Mouse (Mus musculus) lung, embryonic 14.5 days (tissue): Measurements from ENCODE around the gene Pwp2. TPM values are rescaled to one million over a fixed set of nuclear protein-coding genes. Genes with fewer than 3 reads are reported as not detected.

ENCODE experiments used
- ATAC-seq: fragments of 200-750 bp; cut with Nextera tagmentation; 2 replicates; pipeline ENCODE4 v1.8.0; 2017; ENCODE audit warnings: mild to moderate bottlenecking, moderate TSS enrichment, moderate library complexity; ENCODE audit not compliant: insufficient read depth
- DNase-seq: peaks from one replicate; pipeline ENCODE4 v3.0.0-alpha.2; 2015
- H3K27ac ChIP-seq: fragments of 300-500 bp; sonication (generic); 2 replicates; pipeline ENCODE4 v1.5.1; 2014; ENCODE audit warnings: low read depth, mild to moderate bottlenecking, moderate library complexity
- H3K27me3 ChIP-seq: fragments of 300-500 bp; sonication (generic); 2 replicates; pipeline ENCODE4 v1.6.1; 2014; ENCODE audit warnings: low read length, control low read depth; ENCODE audit not compliant: insufficient read depth
- H3K36me3 ChIP-seq: fragments of 300-500 bp; sonication (generic); 2 replicates; pipeline ENCODE4 v1.6.1; 2014; ENCODE audit warnings: control low read depth; ENCODE audit not compliant: insufficient read depth
- H3K4me1 ChIP-seq: fragments of 300-500 bp; sonication (generic); 2 replicates; pipeline ENCODE4 v1.6.1; 2014; ENCODE audit warnings: antibody characterized with exemption, control low read depth; ENCODE audit not compliant: insufficient read depth
- H3K4me2 ChIP-seq: fragments of 300-500 bp; sonication (generic); 2 replicates; pipeline ENCODE4 v1.6.1; 2014; ENCODE audit warnings: mild to moderate bottlenecking
- H3K4me3 ChIP-seq: fragments of 300-500 bp; sonication (generic); 2 replicates; pipeline ENCODE4 v1.5.1; 2014; ENCODE audit warnings: low read depth, low read length
- H3K9ac ChIP-seq: fragments of 300-500 bp; sonication (generic); 2 replicates; pipeline ENCODE4 v1.6.1; 2014
- H3K9me3 ChIP-seq: fragments of 300-500 bp; sonication (generic); 2 replicates; pipeline ENCODE4 v1.6.1; 2016; ENCODE audit warnings: low read depth, low read length, control low read depth
- CTCF ChIP-seq: IDR thresholded peaks from 2 replicates; pipeline ENCODE4 v1.5.1; 2016; ENCODE audit warnings: antibody characterized with exemption, low read depth
- WGBS: fragments of 180-500 bp; shearing (Covaris S2); extraction: QIAGEN DNeasy Blood & Tissue Kit; methylation state at CpG from one replicate; pipeline ENCODE4 v1.1.7; 2014; 5-methylcytosine and 5-hydroxymethylcytosine counted together
- polyA plus RNA-seq: library from polyadenylated mRNA; unstranded; fragments of >200 nt; fragmentation: Nextera tagmentation; extraction: Ambion mirVana; gene quantifications from 2 replicates; pipeline ENCODE4 v1.2.1, GENCODE M21; 2014

The Pwp2 gene
- polyA plus RNA-seq, result 20.8 and 21.8 TPM in 2 replicates

DNA sequence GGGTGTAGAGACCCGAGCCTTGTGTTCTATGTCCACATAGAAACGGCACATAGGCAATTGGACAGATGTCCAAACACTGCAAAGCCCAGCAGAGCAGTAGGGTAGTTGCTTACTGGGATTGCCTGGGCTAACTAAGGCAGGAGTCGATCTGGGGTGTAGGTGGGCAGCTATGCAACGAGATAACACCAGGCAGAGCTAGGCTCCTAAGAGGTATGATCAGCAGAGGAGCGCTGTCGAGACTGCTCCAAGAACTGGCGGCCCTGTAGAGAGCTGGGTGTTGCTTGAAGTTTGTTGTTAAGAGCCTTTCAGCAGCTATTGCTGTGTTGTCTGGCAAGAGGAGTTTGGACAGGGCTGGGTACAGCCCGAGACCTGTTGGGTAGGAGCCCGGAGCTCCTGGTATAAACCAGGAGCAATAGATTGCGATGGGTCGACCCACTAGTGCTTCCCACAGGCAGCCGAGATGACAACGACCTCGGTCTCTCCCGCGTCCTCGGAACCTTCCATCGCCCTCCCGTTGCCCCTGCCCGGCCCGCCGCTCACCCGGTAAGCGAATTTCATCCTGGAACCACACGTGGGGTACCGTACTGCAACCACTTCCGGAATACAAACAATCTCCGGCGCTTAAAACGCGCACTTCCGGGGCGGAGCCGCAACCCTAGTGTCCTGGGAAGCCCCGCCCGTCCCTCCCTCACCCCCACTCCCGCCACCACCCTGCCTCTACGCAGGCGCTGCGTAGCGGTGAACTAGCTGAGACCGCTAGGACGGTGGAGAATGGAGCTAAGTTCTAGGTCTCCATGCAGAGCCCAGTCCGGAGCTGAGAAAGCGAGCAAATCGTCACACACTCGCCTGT, at the start of gene Pwp2:
TSS of gene Pwp2 (minus strand) at position 619 of the 850 bp plus-strand sequence.
- H3K27me3 ChIP-seq, result no peaks in the 10 kb centered on the region
- 1% methylated on average over 47 of the region's 47 CpGs for WGBS
- H3K4me3 ChIP-seq, result peak within 1 kb of the TSS; percentile 61
- peak within 1 kb of the TSS; percentile 81 for H3K27ac ChIP-seq
- DNase-seq (peak; percentile 98), ATAC-seq (peak; percentile 99)
- peaks cover 64% of the 10 kb centered on the region for H3K36me3 ChIP-seq
- no peaks in the 10 kb centered on the region for H3K9me3 ChIP-seq
- H3K9ac ChIP-seq, result peak within 1 kb of the TSS; percentile 63
- peak within 1 kb of the TSS; percentile 92 for H3K4me2 ChIP-seq
- TF ChIP-seq CTCF, result no peak
- H3K4me1 ChIP-seq, result no peaks in the 10 kb centered on the region

DNA sequence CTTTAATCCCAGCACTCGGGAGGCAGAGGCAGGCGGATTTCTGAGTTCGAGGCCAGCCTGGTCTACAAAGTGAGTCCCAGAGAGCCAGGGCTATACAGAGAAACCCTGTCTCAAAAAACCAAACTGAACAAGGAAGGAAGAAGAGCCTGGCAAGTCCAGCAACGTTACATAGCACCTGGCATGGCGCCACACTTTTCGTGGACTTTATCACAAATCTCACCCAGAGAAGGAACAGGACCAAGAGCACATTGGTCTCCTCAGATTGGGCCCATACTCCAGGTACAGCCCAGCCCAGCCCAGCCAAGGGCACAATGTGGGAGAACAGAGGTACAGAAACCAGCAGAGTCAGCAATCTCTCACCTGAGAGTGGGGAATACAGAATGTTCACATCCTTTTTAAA, 48.8 kb upstream of the Pwp2 start:
- peaks cover 13% of the 10 kb centered on the region for H3K36me3 ChIP-seq
- H3K4me1 ChIP-seq, result no peaks in the 10 kb centered on the region
- no peaks in the 10 kb centered on the region for H3K27me3 ChIP-seq
- no peaks in the 10 kb centered on the region for H3K9me3 ChIP-seq
- H3K9ac ChIP-seq, result no peak overlapping the region
- 84% methylated on average over 6 of the region's 6 CpGs for WGBS
- H3K4me3 ChIP-seq, result no peak overlapping the region
- no peak overlapping the region for H3K27ac ChIP-seq
- ATAC-seq (no peak), DNase-seq (no peak)
- H3K4me2 ChIP-seq, result no peak overlapping the region
- TF ChIP-seq CTCF, result no peak

DNA sequence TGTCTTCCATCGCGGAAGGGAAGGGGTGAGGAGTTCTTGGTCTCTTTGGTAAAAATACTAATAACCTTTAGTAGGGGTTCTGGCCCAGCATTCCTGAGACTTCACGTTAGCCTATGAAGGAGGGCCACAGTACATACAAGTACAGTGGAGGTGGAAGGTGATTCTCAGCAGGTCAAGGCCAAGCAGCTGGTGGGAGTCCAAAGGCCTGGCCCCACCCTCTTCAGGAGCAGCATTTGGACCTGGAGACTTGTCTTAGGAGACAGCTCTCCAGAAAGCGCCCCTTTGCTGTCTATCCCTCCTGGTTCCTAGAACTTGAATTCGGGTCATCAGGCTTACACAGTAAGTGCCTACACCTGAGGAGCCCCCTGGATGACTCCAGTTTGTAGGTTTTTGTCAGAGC, 48.2 kb upstream of the Pwp2 start:
- ATAC-seq, result no peak
- H3K27me3 ChIP-seq, result no peaks in the 10 kb centered on the region
- H3K4me1 ChIP-seq, result no peaks in the 10 kb centered on the region
- no peak overlapping the region for H3K27ac ChIP-seq
- no peak for DNase-seq
- no peak overlapping the region for H3K4me3 ChIP-seq
- WGBS, result 91% methylated on average over 5 of the region's 5 CpGs
- no peak for TF ChIP-seq CTCF
- no peaks in the 10 kb centered on the region for H3K9me3 ChIP-seq
- H3K4me2 ChIP-seq, result no peak overlapping the region
- no peak overlapping the region for H3K9ac ChIP-seq
- H3K36me3 ChIP-seq, result peaks cover 18% of the 10 kb centered on the region

DNA sequence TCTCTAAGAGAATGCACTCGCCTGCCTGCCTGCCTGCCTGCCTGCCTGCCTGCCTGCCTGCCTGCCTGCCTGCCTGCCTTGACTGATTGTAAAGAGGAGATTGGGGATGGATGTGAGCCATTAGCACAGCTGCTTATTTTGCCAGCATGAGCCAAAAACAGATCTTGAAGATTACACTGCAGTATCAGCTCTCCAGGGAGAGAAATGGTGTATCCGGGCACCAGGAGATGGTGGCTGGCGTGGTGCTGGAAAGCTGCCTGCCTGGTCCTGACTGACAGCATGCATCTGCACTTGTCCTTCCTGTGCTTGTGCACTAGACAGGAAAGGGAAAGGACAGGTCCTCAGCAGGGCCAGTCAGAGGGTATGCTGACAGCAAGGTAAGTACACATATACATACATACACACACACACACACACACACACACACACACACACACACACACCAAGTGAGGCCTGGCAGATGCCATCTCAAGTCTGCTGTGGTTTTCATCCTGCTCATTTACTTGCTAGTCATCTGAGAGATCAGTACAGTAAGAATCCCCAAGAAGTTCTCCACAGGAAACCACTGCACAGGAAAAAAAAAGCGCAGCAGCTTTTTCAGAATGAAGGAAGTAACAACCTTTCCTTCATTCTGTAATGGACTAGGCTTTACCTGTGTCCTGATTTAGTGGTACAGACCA, 47.5 kb upstream of the Pwp2 start:
- no peak for ATAC-seq
- WGBS, result 80% methylated on average over 4 of the region's 4 CpGs
- H3K4me1 ChIP-seq, result no peaks in the 10 kb centered on the region
- no peak for TF ChIP-seq CTCF
- H3K4me3 ChIP-seq, result no peak overlapping the region
- no peak overlapping the region for H3K9ac ChIP-seq
- no peaks in the 10 kb centered on the region for H3K9me3 ChIP-seq
- no peak overlapping the region for H3K4me2 ChIP-seq
- H3K36me3 ChIP-seq, result peaks cover 19% of the 10 kb centered on the region
- H3K27me3 ChIP-seq, result no peaks in the 10 kb centered on the region
- no peak overlapping the region for H3K27ac ChIP-seq
- DNase-seq, result no peak

DNA sequence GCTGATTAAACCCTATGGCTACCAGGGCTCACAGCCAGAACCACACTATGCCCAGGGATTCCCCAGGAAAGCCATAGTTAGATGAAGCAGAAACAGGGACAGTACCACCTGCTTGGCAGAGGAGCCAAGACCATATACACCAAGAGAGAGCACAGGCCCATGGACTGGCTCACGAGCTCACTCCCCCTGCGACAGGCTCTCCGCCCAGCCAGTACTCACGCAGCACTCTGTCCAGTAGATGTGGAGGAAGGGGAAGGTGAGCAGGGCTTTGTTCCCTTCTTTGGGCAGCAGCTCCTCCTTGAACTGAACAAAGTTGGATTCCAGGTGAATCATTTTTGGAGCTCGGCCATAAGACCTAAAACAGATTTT, 43.6 kb upstream of the Pwp2 start:
- DNase-seq (no peak), ATAC-seq (no peak)
- WGBS, result 87% methylated on average over 5 of the region's 5 CpGs
- H3K27me3 ChIP-seq, result no peaks in the 10 kb centered on the region
- no peak overlapping the region for H3K27ac ChIP-seq
- H3K9ac ChIP-seq, result no peak overlapping the region
- no peak for TF ChIP-seq CTCF
- peaks cover 34% of the 10 kb centered on the region for H3K36me3 ChIP-seq
- no peak overlapping the region for H3K4me3 ChIP-seq
- no peak overlapping the region for H3K4me2 ChIP-seq
- H3K4me1 ChIP-seq, result no peaks in the 10 kb centered on the region
- H3K9me3 ChIP-seq, result no peaks in the 10 kb centered on the region

DNA sequence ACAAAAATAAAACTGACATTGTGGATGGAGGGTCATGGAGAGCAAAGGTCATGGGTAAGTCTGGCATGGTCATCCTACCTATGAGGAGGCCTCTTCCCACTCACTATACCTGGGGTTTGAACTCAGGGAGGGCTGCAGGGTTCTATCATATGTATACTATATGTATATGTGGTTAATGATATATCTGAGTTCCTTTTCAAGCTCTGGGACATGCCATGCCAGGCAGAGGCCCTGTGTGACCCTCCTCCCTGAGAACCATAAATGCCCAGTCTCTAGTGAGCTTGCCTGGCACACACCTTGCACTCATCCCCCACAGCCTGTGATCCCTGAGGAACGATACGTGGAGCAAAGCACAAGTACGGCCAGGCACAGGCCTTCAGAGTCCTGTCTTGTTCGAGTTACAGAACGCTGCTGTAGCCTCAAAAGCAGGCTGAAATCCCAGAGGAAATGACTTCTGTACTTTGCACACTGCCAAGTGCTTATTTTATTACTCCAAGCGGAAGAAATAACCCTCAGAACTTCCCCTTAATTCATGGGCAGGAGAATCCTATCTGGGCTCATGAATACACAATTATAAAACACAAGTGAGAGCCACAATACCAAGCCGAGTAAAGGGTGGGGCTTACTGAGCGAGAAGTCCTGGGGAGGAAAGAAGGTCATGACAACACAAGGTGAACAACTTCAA, 43.1 kb upstream of the Pwp2 start:
- H3K4me3 ChIP-seq, result no peak overlapping the region
- H3K27ac ChIP-seq, result no peak overlapping the region
- H3K27me3 ChIP-seq, result no peaks in the 10 kb centered on the region
- TF ChIP-seq CTCF, result no peak
- DNase-seq (no peak), ATAC-seq (no peak)
- no peak overlapping the region for H3K4me2 ChIP-seq
- WGBS, result 88% methylated on average over 8 of the region's 8 CpGs
- no peak overlapping the region for H3K9ac ChIP-seq
- H3K4me1 ChIP-seq, result no peaks in the 10 kb centered on the region
- H3K36me3 ChIP-seq, result peaks cover 34% of the 10 kb centered on the region
- no peaks in the 10 kb centered on the region for H3K9me3 ChIP-seq

DNA sequence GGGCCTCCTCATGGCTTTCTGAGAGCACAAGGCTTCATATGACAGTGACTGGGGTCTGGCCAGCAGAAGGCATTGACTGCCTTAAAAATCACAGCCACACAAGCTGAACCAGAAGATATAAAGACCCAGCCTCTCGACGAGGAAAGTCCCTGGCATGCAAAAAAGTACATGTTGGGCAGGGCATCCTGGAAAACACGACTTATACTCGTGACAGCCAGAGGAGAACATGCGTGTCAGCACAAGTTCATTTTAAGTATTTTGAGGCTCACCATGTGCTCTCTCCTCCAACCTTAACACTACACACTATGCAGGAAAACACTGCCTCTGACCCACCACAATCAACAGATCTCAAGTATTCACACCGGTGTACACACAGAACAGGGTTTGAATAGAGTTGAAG, 39.2 kb upstream of the Pwp2 start:
- H3K9ac ChIP-seq, result no peak overlapping the region
- H3K27me3 ChIP-seq, result no peaks in the 10 kb centered on the region
- H3K4me1 ChIP-seq, result no peaks in the 10 kb centered on the region
- no peaks in the 10 kb centered on the region for H3K9me3 ChIP-seq
- no peak overlapping the region for H3K4me3 ChIP-seq
- H3K36me3 ChIP-seq, result peaks cover 45% of the 10 kb centered on the region
- ATAC-seq, result no peak
- TF ChIP-seq CTCF, result no peak
- no peak for DNase-seq
- H3K4me2 ChIP-seq, result no peak overlapping the region
- no peak overlapping the region for H3K27ac ChIP-seq
- WGBS, result 94% methylated on average over 6 of the region's 6 CpGs
